In the genomic region with DNA sequence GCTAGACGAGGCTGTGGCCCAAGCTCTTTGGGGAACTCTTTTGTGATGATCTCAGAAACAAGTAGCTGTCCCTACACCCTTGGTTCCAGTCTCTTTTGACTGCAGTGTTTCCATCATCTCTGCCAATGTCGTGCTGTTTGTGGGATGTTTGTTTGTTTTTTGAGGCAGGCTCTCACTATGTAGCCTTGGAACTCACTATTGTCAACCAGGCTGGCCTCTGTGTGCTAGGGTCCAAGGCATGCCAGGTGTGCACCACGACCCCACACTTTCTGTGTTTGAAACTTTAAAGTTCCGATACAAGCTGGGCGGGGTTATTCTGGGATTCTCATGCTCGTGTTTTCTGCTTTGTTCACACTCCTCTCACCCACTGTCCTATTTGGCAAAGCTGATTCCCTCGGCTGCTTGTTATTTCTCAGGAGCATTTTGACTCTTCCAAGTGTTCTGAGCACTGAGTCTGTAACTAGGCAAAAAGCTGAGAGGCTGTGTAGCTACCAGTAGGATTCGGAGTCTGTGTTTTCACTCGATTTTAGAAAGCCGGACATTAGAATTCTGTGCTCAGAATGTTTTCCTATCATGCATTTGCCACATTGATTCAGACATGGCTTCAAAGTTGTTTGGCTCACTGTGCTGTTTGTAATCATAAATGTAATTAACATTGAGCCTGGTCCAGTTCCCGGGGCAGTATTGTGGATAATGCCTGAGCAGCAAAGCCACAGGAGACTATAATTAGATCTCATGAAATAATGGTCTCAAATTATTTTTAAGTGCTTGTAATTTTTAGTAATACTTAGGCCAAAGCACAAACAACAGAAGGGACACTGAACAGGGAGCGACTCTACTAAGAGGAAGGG, we compare ENCODE assay signal across 8 mouse cellular contexts. TPM values are rescaled to one million over a fixed set of nuclear protein-coding genes. Genes with fewer than 3 reads are reported as not detected.
DNase-seq lines count a peak whose midpoint lies in the region; ATAC-seq lines count a peak whose summit lies in the region.

No protein-coding gene starts in this region.

- H3K4me1 ChIP-seq in lung, embryonic 15.5 days: peaks cover 58% of the 10 kb centered on the region
- peaks cover 9% of the 10 kb centered on the region; the same call in 1 of the 2 replicates for H3K4me1 ChIP-seq in neural tube, embryonic 14.5 days (ENCODE audit: control insufficient read depth, insufficient read depth, low read length)

- DNase-seq in adrenal gland, postnatal 10 days: peak; percentile 48
- DNase-seq in adrenal gland, adult 18-20 months (ENCODE audit: low spot score in 2 of 2): no peak
- no peak for DNase-seq in lung, postnatal 14 days
- DNase-seq in heart, postnatal 10 days: peak; percentile 43 to 58
- DNase-seq in layer of hippocampus, postnatal 36 days: no peak
- DNase-seq in yolk sac, embryonic 10.5 days (ENCODE audit: low spot score): no peak

- no peak overlapping the region for H3K4me3 ChIP-seq in lung, embryonic 15.5 days
- no peak overlapping the region for H3K4me3 ChIP-seq in neural tube, embryonic 14.5 days (ENCODE audit: low read depth, low read length)

- no peak overlapping the region for H3K4me2 ChIP-seq in lung, embryonic 15.5 days
- H3K4me2 ChIP-seq in neural tube, embryonic 14.5 days (ENCODE audit: low read depth, low read length): no peak overlapping the region

- peaks cover 30% of the 10 kb centered on the region for H3K36me3 ChIP-seq in lung, embryonic 15.5 days
- no peaks in the 10 kb centered on the region for H3K36me3 ChIP-seq in neural tube, embryonic 14.5 days (ENCODE audit: control insufficient read depth, insufficient read depth, low read length)

- no peak overlapping the region for H3K9ac ChIP-seq in lung, embryonic 15.5 days
- H3K9ac ChIP-seq in neural tube, embryonic 14.5 days (replicated peaks; ENCODE audit: low read depth, low read length): no peak overlapping the region

- ATAC-seq in lung, embryonic 15.5 days (ENCODE audit: borderline replicate concordance, extremely low read depth, low FRiP score, low TSS enrichment): no peak
- ATAC-seq in neural tube, embryonic 14.5 days (ENCODE audit: low read depth): 0 out of 2 replicates have a peak, but pooled peaks have one; percentile 9

- intact Hi-C loops in heart, postnatal 10 days (cut with DNase I): no loop called here

- 43% methylated on average over 12 of the region's 12 CpGs for WGBS in lung, embryonic 15.5 days
- 70% methylated on average over 12 of the region's 12 CpGs for whole genome bisulfite sequencing in neural tube, embryonic 14.5 days

- H3K9me3 ChIP-seq in lung, embryonic 15.5 days: no peaks in the 10 kb centered on the region
- no peaks in the 10 kb centered on the region for H3K9me3 ChIP-seq in neural tube, embryonic 14.5 days (ENCODE audit: control insufficient read depth, low read length)

- no peaks in the 10 kb centered on the region for H3K27me3 ChIP-seq in lung, embryonic 15.5 days
- no peaks in the 10 kb centered on the region for H3K27me3 ChIP-seq in neural tube, embryonic 14.5 days (ENCODE audit: control insufficient read depth, insufficient read depth, low read length)

- peak overlapping the region; percentile 87 for H3K27ac ChIP-seq in lung, embryonic 15.5 days
- 0 out of 2 replicates have a peak overlapping the region, but pooled peaks have one; percentile 22 for H3K27ac ChIP-seq in neural tube, embryonic 14.5 days (ENCODE audit: low read depth, low read length)

RNA-seq across cellular contexts. Expression of a gene that starts 51.2 kb away (rescaled TPM):
- total RNA-seq in adrenal gland, postnatal 10 days (2021): 10 to 100 TPM; 31.9 to 36.4 TPM
- 10 to 100 TPM; 29.3 to 35.8 TPM for total RNA-seq in adrenal gland, adult 18-20 months (2021)
- 44.7 and 50.5 TPM in 2 replicates for polyA plus RNA-seq in lung, embryonic 15.5 days (2015; fragmentation: Nextera tagmentation; extraction: Ambion mirVana)
- 10 to 100 TPM; 10.0 to 10.6 TPM for total RNA-seq in heart, postnatal 10 days (2021)
- polyA plus RNA-seq in neural tube, embryonic 14.5 days (2014; fragmentation: Nextera tagmentation; extraction: Ambion mirVana): 30.8 and 31.0 TPM in 2 replicates
- 10 to 100 TPM; 18.9 to 19.2 TPM for total RNA-seq in layer of hippocampus, postnatal 36 days (2021)

Comparison
In these comparisons a context has a peak if more than half of its experiments do, and no peak if none do; other contexts are left out.
1. DNase-seq: peak in adrenal gland, postnatal 10 days (single experiment) and heart, postnatal 10 days (2 of 2); none in adrenal gland, adult 18-20 months (0 of 2), lung, postnatal 14 days (single experiment), layer of hippocampus, postnatal 36 days (0 of 2) and yolk sac, embryonic 10.5 days (single experiment).